Mouse (Mus musculus) ES-E14 (cell line): ENCODE measurements around the gene Washc3. TPM values are rescaled to one million over a fixed set of nuclear protein-coding genes. Genes with fewer than 3 reads are reported as not detected.
A peak's percentile ranks its signal among the peaks of the same experiment; 100 is the strongest.

Experiments used
- DNase-seq: peaks from one replicate; pipeline ENCODE4 v3.0.0-alpha.2; 2013; ENCODE audit warnings: low read depth, low spot score
- H3K27ac ChIP-seq: 2 replicates; pipeline ENCODE4 v1.5.1; 2012; ENCODE audit warnings: low read depth, mild to moderate bottlenecking, low read length, moderate library complexity, mixed read lengths; ENCODE audit not compliant: poor library complexity, insufficient read depth, severe bottlenecking
- H3K36me3 ChIP-seq: 2 replicates; pipeline ENCODE4 v1.6.1; 2012; ENCODE audit warnings: mild to moderate bottlenecking, low read length, moderate library complexity, mixed read lengths; ENCODE audit not compliant: control insufficient read depth, poor library complexity, insufficient read depth, severe bottlenecking
- H3K4me1 ChIP-seq, 2 experiments: fragments of 150-350 bp in 1 of 2; sonication (generic) in 1 of 2; 2 replicates each; pipeline ENCODE4 v1.6.1; 2012; ENCODE audit warnings: low read length in 2 of 2, mild to moderate bottlenecking in 1 of 2, mixed read lengths in 1 of 2; ENCODE audit not compliant: control insufficient read depth in 2 of 2, insufficient read depth in 2 of 2, poor library complexity in 1 of 2
- H3K4me3 ChIP-seq, 2 experiments: fragments of 150-350 bp in 1 of 2; sonication (generic) in 1 of 2; 2 replicates each; pipeline ENCODE4 v1.5.1; 2012; ENCODE audit warnings: low read length in 2 of 2, low read depth in 1 of 2, mild to moderate bottlenecking in 1 of 2, mixed read lengths in 1 of 2; ENCODE audit not compliant: insufficient read depth in 1 of 2, poor library complexity in 1 of 2, severe bottlenecking in 1 of 2
- H3K9ac ChIP-seq: 2 replicates; pipeline ENCODE4 v1.6.1; 2012; ENCODE audit warnings: low read depth, mild to moderate bottlenecking, low read length, mixed read lengths; ENCODE audit not compliant: poor library complexity, insufficient read depth, severe bottlenecking
- H3K9me3 ChIP-seq: fragments of 150-350 bp; sonication (generic); 2 replicates; pipeline ENCODE4 v1.6.1; 2012; ENCODE audit warnings: low read depth, mild to moderate bottlenecking, low read length; ENCODE audit not compliant: control insufficient read depth, insufficient read depth
- CHD2 ChIP-seq: IDR thresholded peaks from 2 replicates; pipeline ENCODE4 v1.6.1; 2014; ENCODE audit warnings: mild to moderate bottlenecking, low read depth, low read length, inconsistent platforms
- HCFC1 ChIP-seq: IDR thresholded peaks from 2 replicates; pipeline ENCODE4 v1.6.1; 2012; ENCODE audit warnings: low read length, inconsistent platforms, borderline replicate concordance; ENCODE audit not compliant: insufficient read depth
- MAFK ChIP-seq: IDR thresholded peaks from 2 replicates; pipeline ENCODE4 v1.6.1; 2014; ENCODE audit warnings: mild to moderate bottlenecking, low read depth, low read length, inconsistent platforms; ENCODE audit not compliant: insufficient read depth
- ZC3H11A ChIP-seq: IDR thresholded peaks from 2 replicates; pipeline ENCODE4 v1.6.1; 2012; ENCODE audit warnings: low read depth, mild to moderate bottlenecking, inconsistent platforms, low read length, borderline replicate concordance
- ZNF384 ChIP-seq: IDR thresholded peaks from 2 replicates; pipeline ENCODE4 v1.6.1; 2012; ENCODE audit warnings: low read depth, low read length, inconsistent platforms
- in situ Hi-C, 2 experiments: fragments of 600-800 bp; cut with MboI; formaldehyde crosslinking; loops; one replicate each; pipeline ENCODE4 v1.15.1; 2025; ENCODE audit warnings: low sequenced_read_pairs in 2 of 2, inconsistent platforms in 1 of 2; ENCODE audit not compliant: unreplicated experiment in 2 of 2
- total RNA-seq: library from RNA; depleted of rRNA; stranded (reverse); fragments of 300-350 nt; gene quantifications from 2 replicates; pipeline ENCODE4 v1.2.3, GENCODE M21; 2012

Washc3 gene
- total RNA-seq, 1 experiment, result 39.9 TPM

- no peak for DNase-seq
- Histone ChIP-seq H3K9me3 (no peaks in the 10 kb centered on the region), H3K4me3 (no peak overlapping the region), H3K9ac (no peak overlapping the region), H3K27ac (no peak overlapping the region), H3K36me3 (peaks cover 2% of the 10 kb centered on the region; the same call in 1 of the 2 replicates), H3K4me1 (0 out of 4 replicates have a peak, but pooled peaks cover 0 to 2% of the 10 kb centered on the region in 2 experiments)
- TF ChIP-seq ZNF384 (no peak), MAFK (no peak), CHD2 (no peak), ZC3H11A (no peak), HCFC1 (no peak)
- in situ Hi-C loops, result no loop called here
These were observed 33.3 kb upstream of the Washc3 start for GRCm38 (mm10) chr10:88167438-88168077.

GRCm38 (mm10) chr10:88200541-88200940 is 352 bp upstream of the Washc3 start:
- Histone ChIP-seq H3K9ac (no peak overlapping the region), H3K36me3 (no peaks in the 10 kb centered on the region), H3K27ac (no peak overlapping the region), H3K4me3 (peak overlapping the region in 1 of 2 experiments; percentile 18; a peak in 1 of 4 replicates), H3K4me1 (no peaks in the 10 kb centered on the region), H3K9me3 (no peaks in the 10 kb centered on the region)
- no peak for DNase-seq
- TF ChIP-seq HCFC1 (no peak), ZNF384 (no peak), CHD2 (no peak), ZC3H11A (no peak), MAFK (no peak)
- in situ Hi-C loops, result no loop called here

- Histone ChIP-seq H3K9me3 (no peaks in the 10 kb centered on the region), H3K4me1 (no peaks in the 10 kb centered on the region), H3K27ac (no peak overlapping the region), H3K4me3 (peak overlapping the region; percentile 74 to 94), H3K9ac (peak overlapping the region; percentile 87), H3K36me3 (no peaks in the 10 kb centered on the region)
- in situ Hi-C loops, result no loop called here
- DNase-seq, result no peak
- TF ChIP-seq ZNF384 (no peak), HCFC1 (no peak), CHD2 (no peak), MAFK (no peak), ZC3H11A (no peak)
These were observed 757 bp downstream of the Washc3 start for GRCm38 (mm10) chr10:88201650-88202049.

GRCm38 (mm10) chr10:88202581-88202980 is 1.7 kb downstream of the Washc3 start:
- no peak for DNase-seq
- Histone ChIP-seq H3K4me1 (no peaks in the 10 kb centered on the region), H3K27ac (no peak overlapping the region), H3K36me3 (no peaks in the 10 kb centered on the region), H3K4me3 (no peak overlapping the region), H3K9ac (no peak overlapping the region), H3K9me3 (no peaks in the 10 kb centered on the region)
- in situ Hi-C loops, result no loop called here
- TF ChIP-seq ZC3H11A, result no peak
- no peak for TF ChIP-seq HCFC1
- TF ChIP-seq ZNF384, result no peak
- no peak for TF ChIP-seq CHD2
- TF ChIP-seq MAFK, result no peak

- Histone ChIP-seq H3K27ac (no peak overlapping the region), H3K9ac (no peak overlapping the region), H3K36me3 (no peaks in the 10 kb centered on the region), H3K4me3 (no peak overlapping the region), H3K9me3 (no peaks in the 10 kb centered on the region), H3K4me1 (no peaks in the 10 kb centered on the region)
- in situ Hi-C loops, result no loop called here
- no peak for DNase-seq
- TF ChIP-seq ZC3H11A (no peak), HCFC1 (no peak), CHD2 (no peak)
These were observed 2.3 kb downstream of the Washc3 start for GRCm38 (mm10) chr10:88203236-88203635.
